Mouse (Mus musculus): ENCODE results near the gene Lims1.

GRCm38 (mm10) chr10:58359123-58359522 lies 35.9 kb downstream of the Lims1 start:
- TF ChIP-seq CTCF (IDR thresholded peaks at IDR 0.05; ENCODE audit: control insufficient read depth, insufficient read depth, insufficient replicate concordance, low read depth, low read length), result no peak
- no peak for TF ChIP-seq POLR2A (IDR thresholded peaks at IDR 0.05; ENCODE audit: control insufficient read depth, low read depth, low read length)
